Mouse (Mus musculus): Measurements from ENCODE around the gene Olfr44.

- TF ChIP-seq CTCF (IDR thresholded peaks at IDR 0.05; ENCODE audit: low read depth, low read length) (no peak), POLR2A (IDR thresholded peaks at IDR 0.05; ENCODE audit: extremely low read depth, insufficient read depth, low read length) (no peak)
Measured at GRCm38 (mm10) chr9:39471844-39472243, 22.0 kb downstream of the Olfr44 start, which contains the start of gene Olfr955.
